Mouse (Mus musculus) limb, embryonic 14.5 days (tissue): ENCODE measurements around the gene Uqcrc2. TPM values are rescaled to one million over a fixed set of nuclear protein-coding genes. Genes with fewer than 3 reads are reported as not detected.

Experiments used
- ATAC-seq: fragments of 200-750 bp; cut with Nextera tagmentation; 2 replicates; pipeline ENCODE4 v1.8.0; 2017; ENCODE audit warnings: low read depth, moderate number of reproducible peaks, moderate TSS enrichment; ENCODE audit not compliant: low FRiP score
- DNase-seq: peaks from one replicate; pipeline ENCODE4 v3.0.0-alpha.2; 2015; ENCODE audit warnings: low spot score
- H3K27ac ChIP-seq: fragments of 300-500 bp; sonication (generic); replicated peaks from 2 replicates; pipeline ENCODE4 v1.5.1; 2014; ENCODE audit warnings: low read depth, mild to moderate bottlenecking, low read length, moderate library complexity, mixed read lengths
- H3K27me3 ChIP-seq: fragments of 300-500 bp; sonication (generic); 2 replicates; pipeline ENCODE4 v1.6.1; 2014; ENCODE audit warnings: low read length, mixed read lengths; ENCODE audit not compliant: control insufficient read depth, insufficient read depth
- H3K36me3 ChIP-seq: fragments of 300-500 bp; sonication (generic); 2 replicates; pipeline ENCODE4 v1.6.1; 2014; ENCODE audit warnings: mild to moderate bottlenecking, low read length, moderate library complexity, mixed read lengths; ENCODE audit not compliant: control insufficient read depth, insufficient read depth
- H3K4me1 ChIP-seq: fragments of 300-500 bp; sonication (generic); 2 replicates; pipeline ENCODE4 v1.6.1; 2014; ENCODE audit warnings: antibody characterized with exemption, low read length, mixed read lengths; ENCODE audit not compliant: control insufficient read depth, insufficient read depth
- H3K4me2 ChIP-seq: fragments of 300-500 bp; sonication (generic); replicated peaks from 2 replicates; pipeline ENCODE4 v1.6.1; 2014; ENCODE audit warnings: low read depth, mild to moderate bottlenecking, low read length, moderate library complexity; ENCODE audit not compliant: severe bottlenecking
- H3K4me3 ChIP-seq: fragments of 300-500 bp; sonication (generic); replicated peaks from 2 replicates; pipeline ENCODE4 v1.5.1; 2014; ENCODE audit warnings: low read length
- H3K9ac ChIP-seq: fragments of 300-500 bp; sonication (generic); 2 replicates; pipeline ENCODE4 v1.6.1; 2014; ENCODE audit warnings: mild to moderate bottlenecking, low read depth, low read length, moderate library complexity; ENCODE audit not compliant: severe bottlenecking
- H3K9me3 ChIP-seq: fragments of 300-500 bp; sonication (generic); 2 replicates; pipeline ENCODE4 v1.6.1; 2016; ENCODE audit warnings: low read length; ENCODE audit not compliant: control insufficient read depth
- POLR2A ChIP-seq: fragments of 200-500 bp; IDR thresholded peaks from 2 replicates; pipeline ENCODE4 v1.8.0; 2012; ENCODE audit warnings: inconsistent platforms, mild to moderate bottlenecking, moderate library complexity, borderline replicate concordance; ENCODE audit not compliant: insufficient read depth, insufficient read length; ENCODE audit errors: extremely low read depth
- WGBS: fragments of 180-500 bp; shearing (Covaris S2); extraction: QIAGEN DNeasy Blood & Tissue Kit; methylation state at CpG from one replicate; pipeline ENCODE4 v1.1.7; 2014; 5-methylcytosine and 5-hydroxymethylcytosine counted together
- polyA plus RNA-seq, 2 experiments: library from polyadenylated mRNA; depleted of rRNA in 1 of 2; stranded (reverse) in 1 of 2; unstranded in 1 of 2; fragments of >200 nt; fragmentation: Nextera tagmentation in 1 of 2; extraction: Ambion mirVana in 1 of 2; gene quantifications; 2 replicates each; pipeline versions ENCODE4 v1.2.1 to v1.2.3; 2012 to 2014

The Uqcrc2 gene
- polyA plus RNA-seq, 2 experiments = 165 to 200 TPM

DNA sequence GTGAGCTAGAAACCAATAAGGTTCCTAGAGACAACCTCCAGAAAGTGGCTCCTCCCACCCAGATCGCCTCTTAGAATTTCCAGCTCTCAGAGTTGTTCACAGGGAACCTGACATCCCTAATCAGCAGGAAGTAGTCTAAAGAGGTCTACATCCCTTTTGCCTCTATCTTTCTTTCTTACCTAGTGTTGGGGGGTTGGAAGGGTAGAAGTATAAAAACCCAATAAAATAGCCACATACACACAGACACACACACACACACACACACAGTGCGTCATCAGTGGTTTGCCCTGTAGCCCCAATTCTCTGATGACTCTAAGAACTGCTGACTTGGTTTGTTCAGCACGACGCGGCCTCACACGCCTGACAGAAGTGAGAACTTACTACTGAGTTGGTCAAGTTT, 64.6 kb downstream of the Uqcrc2 start:
- no peak for TF ChIP-seq POLR2A
- WGBS = 87% methylated on average over 6 of the region's 6 CpGs
- Histone ChIP-seq H3K9ac (no peak overlapping the region), H3K4me1 (no peaks in the 10 kb centered on the region), H3K4me2 (no peak overlapping the region), H3K4me3 (no peak overlapping the region), H3K9me3 (no peaks in the 10 kb centered on the region), H3K27me3 (no peaks in the 10 kb centered on the region), H3K27ac (no peak overlapping the region), H3K36me3 (no peaks in the 10 kb centered on the region)
- DNase-seq (no peak), ATAC-seq (no peak)

DNA sequence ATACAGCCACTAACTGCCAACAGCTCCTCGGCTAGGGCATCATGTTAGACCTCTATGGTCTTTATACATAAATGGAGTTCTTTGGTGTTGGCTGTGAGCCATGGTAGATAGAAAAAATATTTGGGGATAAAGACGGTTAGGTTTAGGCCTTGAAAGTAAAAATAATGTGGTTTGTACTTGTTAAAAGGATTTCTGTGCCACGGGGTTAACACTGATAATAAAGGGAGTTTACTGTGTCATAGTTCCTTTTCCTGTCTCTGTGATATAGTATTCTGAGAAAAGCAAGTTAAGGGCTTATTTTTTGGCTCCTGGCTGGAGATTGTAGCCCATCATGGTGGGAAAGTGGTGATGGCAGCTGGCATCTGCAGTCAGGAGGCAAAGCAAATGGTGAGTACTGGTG, 68.9 kb downstream of the Uqcrc2 start:
- Histone ChIP-seq H3K4me2 (no peak overlapping the region), H3K4me3 (no peak overlapping the region), H3K9ac (no peak overlapping the region), H3K4me1 (no peaks in the 10 kb centered on the region), H3K27ac (no peak overlapping the region), H3K9me3 (no peaks in the 10 kb centered on the region), H3K36me3 (no peaks in the 10 kb centered on the region), H3K27me3 (no peaks in the 10 kb centered on the region)
- 76% methylated on average over 3 of the region's 3 CpGs for WGBS
- no peak for ATAC-seq
- no peak for DNase-seq
- TF ChIP-seq POLR2A = no peak

Other genes with a start within 250 kb of the Uqcrc2 start
- 0.03 TPM in 1 of 2 replicates, not detected in the other for gene Abca16, start 225.5 kb upstream of the Uqcrc2 start, polyA plus RNA-seq (2012; rRNA removed)
- gene Abca16, start 225.5 kb upstream of the Uqcrc2 start, polyA plus RNA-seq (2014; fragmentation: Nextera tagmentation; extraction: Ambion mirVana) = 0.07 TPM in 1 of 2 replicates, not detected in the other
- gene Pdzd9, start 35.2 kb downstream of the Uqcrc2 start, polyA plus RNA-seq (2012; rRNA removed) = 0.14 and 0.31 TPM in 2 replicates
- 0.44 and 0.57 TPM in 2 replicates for gene Pdzd9, start 35.2 kb downstream of the Uqcrc2 start, polyA plus RNA-seq (2014; fragmentation: Nextera tagmentation; extraction: Ambion mirVana)
- 30.8 and 33.3 TPM in 2 replicates for gene Mosmo, start 42.4 kb downstream of the Uqcrc2 start, polyA plus RNA-seq (2012; rRNA removed)
- 15.6 and 19.5 TPM in 2 replicates for gene Mosmo, start 42.4 kb downstream of the Uqcrc2 start, polyA plus RNA-seq (2014; fragmentation: Nextera tagmentation; extraction: Ambion mirVana)
- 0.19 and 1.0 TPM in 2 replicates for gene Vwa3a, start 104.1 kb downstream of the Uqcrc2 start, polyA plus RNA-seq (2012; rRNA removed)
- 0.08 and 0.10 TPM in 2 replicates for gene Vwa3a, start 104.1 kb downstream of the Uqcrc2 start, polyA plus RNA-seq (2014; fragmentation: Nextera tagmentation; extraction: Ambion mirVana)
- gene Gm5737, start 177.2 kb downstream of the Uqcrc2 start, polyA plus RNA-seq (2012; rRNA removed) = not detected in 2 replicates
- gene Gm5737, start 177.2 kb downstream of the Uqcrc2 start, polyA plus RNA-seq (2014; fragmentation: Nextera tagmentation; extraction: Ambion mirVana) = not detected in 2 replicates
- 37.5 and 39.9 TPM in 2 replicates for gene Eef2k, start 207.7 kb downstream of the Uqcrc2 start, polyA plus RNA-seq (2012; rRNA removed)
- 22.4 and 23.9 TPM in 2 replicates for gene Eef2k, start 207.7 kb downstream of the Uqcrc2 start, polyA plus RNA-seq (2014; fragmentation: Nextera tagmentation; extraction: Ambion mirVana)